Mouse (Mus musculus): ENCODE measurements around the gene A1cf.
A peak's percentile ranks its signal among the peaks of the same experiment; 100 is the strongest.

A1cf gene

DNA sequence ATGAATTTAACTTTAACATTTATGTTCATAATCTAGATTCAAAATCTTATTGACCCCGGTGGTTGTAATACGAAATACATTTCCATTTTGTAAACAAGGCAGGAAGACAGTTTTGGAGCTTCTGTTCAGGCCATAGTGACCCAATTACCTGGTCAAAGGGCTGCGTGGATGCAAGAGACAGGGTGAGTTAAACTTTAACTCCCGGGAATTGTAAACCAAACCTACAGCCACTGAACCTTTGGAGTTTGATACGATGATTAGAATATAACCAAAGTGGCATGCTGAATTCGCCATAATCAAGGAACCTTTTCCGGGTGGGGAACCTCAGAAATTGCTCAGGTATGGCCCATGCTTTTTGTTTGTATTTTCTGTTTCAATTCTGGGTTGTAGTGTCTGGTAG is at the start of gene A1cf:
Gene A1cf (plus strand): TSS at position 244 of the 400 bp plus-strand sequence.
- no peak for DNase-seq (ENCODE audit: low read depth, low spot score)

DNA sequence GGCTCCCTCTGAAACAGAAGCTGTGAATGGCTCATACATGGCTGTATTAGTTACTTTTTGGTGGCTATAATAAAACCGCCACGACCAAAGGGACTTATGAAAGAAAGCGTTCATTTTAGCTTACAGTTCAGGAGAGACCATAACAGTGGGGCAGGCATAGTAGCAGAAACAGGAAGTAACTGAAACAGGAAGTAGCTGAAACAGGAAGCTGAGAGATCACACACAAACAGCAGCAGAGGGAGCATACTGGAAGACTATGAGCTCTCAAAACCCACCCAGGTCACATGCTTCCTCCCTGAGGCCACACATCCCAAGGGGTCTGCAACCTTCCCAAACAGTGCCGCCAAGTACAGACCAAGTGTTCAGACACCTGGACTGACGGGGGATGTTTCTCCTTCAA is 34.3 kb upstream of the A1cf start:
- peak; percentile 23 for DNase-seq (ENCODE audit: low read depth, low spot score)

DNA sequence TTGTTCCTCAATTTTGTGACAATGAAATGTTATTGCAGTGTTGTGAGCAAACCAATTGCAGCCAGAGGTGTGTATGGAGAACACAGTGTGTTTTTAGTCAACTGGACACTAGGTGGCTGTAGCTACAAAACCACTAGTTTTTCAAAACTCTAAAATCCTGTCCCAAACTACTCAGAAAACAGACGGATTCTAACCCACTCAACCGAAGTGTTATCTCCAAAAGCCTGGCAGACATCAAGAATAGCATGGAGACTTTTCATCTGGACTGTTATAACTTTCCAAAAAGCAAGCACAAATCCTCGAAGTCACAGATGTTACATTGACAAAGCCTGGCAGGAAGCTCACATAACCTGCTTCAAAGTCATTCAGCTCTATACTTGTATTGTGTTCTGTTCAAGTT is 6.7 kb upstream of the A1cf start:
- DNase-seq (ENCODE audit: low read depth, low spot score), result peak; percentile 2

DNA sequence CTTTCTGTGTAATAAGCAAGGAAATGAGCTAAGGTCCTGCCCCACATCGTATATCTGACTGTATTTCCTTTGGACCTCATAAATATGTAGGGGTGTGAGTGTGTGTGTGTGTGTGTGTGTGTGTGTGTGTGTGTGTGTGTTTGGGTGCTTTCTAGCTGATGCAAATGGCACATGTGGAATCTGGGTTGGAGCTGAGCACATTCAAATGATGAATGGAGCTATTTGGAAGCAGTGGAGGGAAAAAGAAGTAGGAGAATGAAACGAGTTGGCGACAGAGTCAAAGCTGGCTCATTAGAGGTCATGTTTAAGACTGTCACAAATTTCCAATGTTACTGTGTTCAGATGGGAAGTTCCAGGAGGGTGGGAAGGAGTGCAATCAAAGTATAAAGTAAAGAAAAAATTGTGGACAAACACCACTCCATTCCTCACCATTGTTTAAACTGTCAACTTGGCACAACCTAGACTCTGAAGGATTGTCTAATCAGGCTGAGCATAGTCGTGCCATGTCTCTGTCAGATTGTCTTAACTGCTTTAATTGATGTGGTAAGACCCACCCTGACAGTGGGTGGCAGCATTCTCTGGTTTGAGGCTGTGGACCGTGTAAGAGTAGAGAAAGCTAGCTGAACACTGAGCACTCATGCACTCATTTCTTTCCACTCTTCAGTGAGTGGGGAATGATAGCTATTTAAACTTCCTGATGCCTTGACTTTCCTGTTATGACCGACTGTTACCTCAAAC is 5.9 kb upstream of the A1cf start:
- DNase-seq (ENCODE audit: low read depth, low spot score), result peak; percentile 2

DNA sequence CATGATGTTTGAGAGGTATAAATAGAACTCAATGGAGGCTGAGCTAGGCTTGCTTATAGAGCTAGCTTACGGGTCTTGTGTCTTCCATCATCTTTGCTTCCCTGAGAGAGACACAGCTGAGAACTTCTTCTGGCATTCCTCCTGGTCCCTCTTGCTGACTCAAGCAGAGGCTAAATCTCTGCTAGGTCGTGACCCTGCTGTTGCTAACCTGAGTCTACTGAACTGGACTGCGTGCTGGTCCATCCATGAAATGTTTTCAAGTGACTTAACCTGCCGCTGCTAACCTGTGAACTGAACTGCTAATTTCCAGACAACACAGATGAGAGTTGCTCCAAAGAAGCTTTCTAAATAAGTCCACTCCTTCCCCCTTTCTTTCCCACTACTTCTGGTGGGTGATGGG is 3.1 kb upstream of the A1cf start:
- no peak for DNase-seq (ENCODE audit: low read depth, low spot score)

DNA sequence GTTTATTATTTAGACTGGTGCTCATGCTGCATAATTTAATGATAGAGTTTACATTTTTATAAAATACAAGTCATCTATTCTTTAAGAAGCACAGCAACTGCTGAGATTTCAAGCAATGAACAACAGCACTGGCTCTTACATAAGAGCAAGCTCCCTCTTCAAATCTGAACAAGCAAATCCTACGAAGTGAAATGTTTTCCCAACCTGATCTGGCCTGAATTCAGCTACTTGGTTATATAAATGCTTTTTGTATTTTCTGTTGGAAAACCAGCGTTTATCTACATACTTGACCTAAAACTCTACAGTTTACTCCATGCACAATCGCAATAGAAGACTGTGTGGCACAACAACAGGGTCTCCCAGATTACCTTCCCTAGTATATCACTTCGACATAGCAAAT is 488 bp upstream of the A1cf start:
- no peak for DNase-seq (ENCODE audit: low read depth, low spot score)

DNA sequence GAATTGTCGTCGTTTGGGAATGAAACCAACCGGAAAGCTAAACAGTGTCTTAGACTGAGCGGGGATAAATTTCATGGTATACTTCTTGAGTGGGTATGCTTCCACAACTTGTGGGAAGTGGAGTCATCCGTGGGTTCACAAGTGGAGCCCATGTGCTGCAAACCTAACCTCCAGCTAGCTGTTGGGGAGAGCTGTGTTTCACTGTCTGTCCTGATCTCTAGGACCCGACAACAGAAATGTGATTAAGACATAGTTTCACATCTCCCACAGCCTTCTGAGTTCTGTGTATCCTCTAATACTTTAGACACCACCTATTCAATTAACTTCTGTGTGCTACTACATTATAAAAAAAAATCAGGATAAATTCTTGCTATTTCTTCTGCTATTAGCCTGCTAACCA is 407 bp downstream of the A1cf start:
- DNase-seq (ENCODE audit: low read depth, low spot score), result no peak

DNA sequence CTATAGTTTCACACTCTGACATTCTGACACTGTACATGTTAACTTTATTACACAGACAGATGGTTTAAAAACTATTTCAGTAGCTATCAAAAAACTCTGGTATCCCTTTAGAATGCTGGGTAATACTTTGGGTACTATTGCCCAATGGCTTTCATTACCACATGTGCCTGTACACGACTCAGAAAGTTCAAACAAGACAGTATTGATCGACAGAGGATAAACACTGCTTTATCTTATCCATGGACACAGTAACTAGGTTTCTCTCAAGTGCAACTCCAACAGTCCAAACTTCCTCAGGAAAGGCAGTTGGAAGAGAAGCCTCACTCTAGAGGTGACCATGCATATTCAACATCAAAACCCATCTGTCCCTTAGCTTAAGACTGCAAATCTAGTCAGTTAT is 2.8 kb downstream of the A1cf start:
- DNase-seq (ENCODE audit: low read depth, low spot score), result no peak

DNA sequence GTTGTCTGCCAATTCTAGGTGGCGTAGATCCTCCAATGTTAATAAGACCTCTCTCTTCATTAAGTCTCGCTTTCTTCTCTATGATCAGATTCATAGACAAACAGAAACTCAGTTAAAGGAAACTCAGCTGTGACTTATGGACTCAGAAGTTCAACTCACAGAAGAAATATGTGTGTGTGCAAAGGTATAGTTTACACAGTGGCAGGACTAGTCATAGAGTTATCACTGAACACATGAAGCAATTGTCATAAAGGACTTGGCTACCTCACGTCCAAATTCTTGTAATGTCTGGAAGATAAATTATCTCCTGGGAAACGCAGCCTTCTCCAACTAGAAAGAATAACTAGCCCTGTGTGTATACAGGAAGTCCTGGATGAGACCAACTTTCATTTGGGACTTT is 9.4 kb downstream of the A1cf start:
- no peak for DNase-seq (ENCODE audit: low read depth, low spot score)

DNA sequence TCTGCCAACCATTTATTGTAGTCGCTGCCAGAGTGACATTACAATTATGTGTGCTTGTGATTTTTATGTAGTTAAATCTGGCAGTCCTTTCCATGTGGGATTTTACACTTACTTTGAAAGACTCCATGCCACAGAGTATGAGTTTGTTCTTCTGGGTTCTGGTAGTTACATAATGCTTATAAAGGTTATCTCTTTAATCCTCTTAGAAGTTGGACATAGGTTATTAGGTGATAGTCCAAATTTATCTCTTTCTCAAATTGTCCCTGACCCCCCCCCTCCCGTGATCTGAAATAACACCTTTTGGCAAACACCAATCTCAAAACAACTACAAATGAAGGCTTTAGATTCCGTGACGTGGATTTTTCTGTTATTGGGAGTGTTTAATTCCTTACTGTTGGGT is 16.0 kb downstream of the A1cf start:
- no peak for DNase-seq (ENCODE audit: low read depth, low spot score)

DNA sequence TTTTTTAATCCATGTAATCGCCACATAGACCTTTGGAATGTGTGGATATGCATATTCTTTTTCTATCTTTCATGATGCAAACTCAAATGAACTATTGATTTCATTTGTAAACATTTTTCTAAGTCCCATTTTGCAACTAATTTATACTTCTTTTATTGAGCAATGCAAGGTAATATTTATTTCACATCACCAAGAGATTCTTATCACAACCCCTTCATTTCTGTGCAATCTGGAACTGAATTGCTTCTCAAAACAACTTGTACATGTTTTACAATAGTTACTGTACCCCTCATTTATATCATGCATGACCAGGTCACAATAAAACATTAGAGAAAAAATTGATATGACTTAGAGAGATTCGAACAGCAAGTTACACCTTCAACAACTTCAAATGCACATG is 18.7 kb downstream of the A1cf start:
- DNase-seq (ENCODE audit: low read depth, low spot score), result no peak

DNA sequence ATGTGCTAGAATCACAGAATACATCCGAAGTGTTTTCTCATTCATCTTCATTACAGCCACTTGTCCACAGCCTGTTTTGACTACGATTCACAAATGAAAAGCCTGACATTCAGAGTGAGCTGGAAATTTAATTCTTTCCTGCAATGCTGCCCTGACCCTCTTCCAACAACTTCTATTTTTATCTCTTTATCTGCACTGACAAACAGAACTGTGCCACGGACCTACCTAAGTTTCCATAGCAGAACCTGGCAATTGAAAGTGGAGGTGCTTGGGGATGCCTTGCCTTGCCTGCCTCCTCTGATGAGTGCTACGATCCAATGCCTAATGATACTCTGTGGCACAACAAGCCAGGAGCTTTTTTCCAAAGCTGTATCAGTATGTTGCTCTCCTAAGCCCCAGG is 21.4 kb downstream of the A1cf start:
- DNase-seq (ENCODE audit: low read depth, low spot score), result no peak

DNA sequence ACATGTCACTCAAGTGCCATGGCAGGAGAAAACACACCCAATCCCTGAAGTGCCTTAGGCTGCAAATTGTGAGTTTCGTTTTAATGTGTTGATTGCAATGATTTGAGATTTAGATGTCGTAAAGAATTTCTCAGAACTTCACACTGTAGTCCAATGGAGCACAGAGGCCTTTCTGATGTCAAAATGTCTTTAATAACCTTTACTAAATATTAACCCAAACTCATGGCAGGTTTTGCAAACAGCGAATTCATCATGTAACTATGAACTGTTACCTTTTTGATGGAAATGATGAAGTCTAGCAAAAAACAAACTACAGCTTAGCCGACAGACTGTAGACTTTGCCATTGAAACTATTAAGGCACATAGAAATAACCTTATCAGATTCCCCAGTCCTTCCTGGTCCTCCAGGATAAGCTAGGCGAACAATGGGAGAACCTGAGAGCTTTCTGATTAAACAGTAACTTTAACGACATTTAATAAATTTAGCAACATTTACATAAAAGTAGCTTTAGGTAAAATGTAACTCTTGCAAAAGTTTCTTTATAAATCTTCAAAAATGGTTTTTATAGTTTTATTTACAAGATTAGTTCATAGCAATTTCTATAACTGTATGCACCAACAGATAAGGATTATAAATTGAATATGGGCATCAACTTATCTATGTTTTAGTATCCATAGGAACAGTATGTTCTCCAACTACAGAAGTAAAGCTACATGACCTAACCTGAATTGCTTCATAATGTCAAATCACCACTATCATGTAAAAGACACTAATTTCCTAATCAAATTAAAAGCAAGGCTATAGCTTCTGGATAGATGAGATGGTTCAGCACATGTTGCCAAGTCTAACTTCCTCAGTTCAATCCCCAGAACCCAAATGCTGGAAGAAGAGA is 22.7 kb downstream of the A1cf start:
- DNase-seq (ENCODE audit: low read depth, low spot score), result no peak

DNA sequence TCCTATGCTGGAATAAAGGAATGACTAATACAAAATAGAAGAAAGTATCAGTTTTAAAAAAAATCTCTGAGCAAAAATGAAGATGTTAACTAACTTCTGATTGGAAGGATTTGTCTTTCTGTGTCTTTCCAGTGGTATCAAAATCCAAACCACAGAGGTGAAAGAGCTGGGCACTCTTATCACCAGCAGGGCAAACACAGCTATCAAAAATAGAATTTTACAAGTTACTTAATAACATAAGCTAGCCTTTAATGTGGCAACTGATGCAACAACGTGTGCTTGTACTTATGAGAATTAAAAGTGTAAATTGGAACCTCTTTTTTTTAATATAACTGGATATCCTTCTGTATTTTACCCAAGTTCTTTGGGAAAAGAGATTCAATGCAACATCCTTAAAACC is 27.4 kb downstream of the A1cf start:
- no peak for DNase-seq (ENCODE audit: low read depth, low spot score)

DNA sequence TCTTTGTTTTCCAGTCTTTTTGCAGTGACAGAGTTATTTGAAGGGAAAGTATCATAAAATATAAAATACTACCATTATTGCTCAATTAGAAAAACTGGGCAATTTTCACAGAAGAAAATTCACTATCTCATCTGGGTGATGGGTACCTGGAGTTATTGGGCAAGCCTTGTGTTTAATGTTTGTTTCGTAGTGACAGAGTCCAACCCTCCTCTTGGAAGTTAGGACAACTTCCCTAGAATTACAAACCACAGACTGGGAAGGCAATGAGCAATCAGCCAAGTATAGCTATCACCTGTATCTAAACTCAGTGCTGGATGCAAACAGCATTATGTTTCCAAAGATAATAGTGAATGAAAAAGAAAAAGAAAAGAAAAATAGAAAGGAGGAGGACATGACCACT is 28.1 kb downstream of the A1cf start:
- DNase-seq (ENCODE audit: low read depth, low spot score), result no peak

DNA sequence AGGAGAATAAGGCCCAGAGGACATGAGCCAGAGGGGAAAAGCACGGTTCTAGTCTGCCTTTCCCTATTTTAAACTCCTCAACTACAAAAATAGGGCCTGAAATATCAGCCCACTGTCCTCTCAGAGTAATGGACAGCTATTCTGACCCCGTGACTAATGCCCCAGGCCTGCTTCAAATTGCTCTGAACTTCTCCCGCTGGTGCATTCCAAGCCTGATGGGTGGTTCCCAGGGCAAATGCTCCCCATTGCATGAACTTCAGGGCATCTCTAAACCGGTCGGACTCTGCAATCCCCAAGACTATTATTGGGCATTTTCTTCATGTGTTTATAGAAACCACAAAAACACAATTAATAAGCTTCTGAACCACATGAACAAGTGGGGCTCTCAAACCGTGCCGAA is 37.1 kb downstream of the A1cf start:
- no peak for DNase-seq (ENCODE audit: low read depth, low spot score)

DNA sequence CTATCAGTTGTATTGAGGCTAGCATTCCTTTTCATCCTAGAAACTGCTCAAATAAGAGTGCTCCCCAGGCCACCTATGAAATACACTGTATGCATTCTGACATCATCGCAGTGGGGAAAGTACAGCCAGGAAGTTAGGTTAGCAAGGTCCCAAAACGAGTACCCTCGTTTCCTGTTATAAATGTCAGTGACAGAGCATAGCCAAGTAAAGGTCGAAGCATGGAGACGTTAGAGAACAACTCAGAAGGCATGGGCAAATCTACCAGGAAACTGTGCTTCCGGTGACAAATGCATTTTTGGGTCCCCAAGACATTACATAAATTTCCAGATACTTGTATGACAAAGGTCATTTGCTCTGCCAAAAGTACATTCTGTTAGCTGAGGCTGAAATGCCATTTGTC is 41.9 kb downstream of the A1cf start:
- DNase-seq (ENCODE audit: low read depth, low spot score), result no peak

DNA sequence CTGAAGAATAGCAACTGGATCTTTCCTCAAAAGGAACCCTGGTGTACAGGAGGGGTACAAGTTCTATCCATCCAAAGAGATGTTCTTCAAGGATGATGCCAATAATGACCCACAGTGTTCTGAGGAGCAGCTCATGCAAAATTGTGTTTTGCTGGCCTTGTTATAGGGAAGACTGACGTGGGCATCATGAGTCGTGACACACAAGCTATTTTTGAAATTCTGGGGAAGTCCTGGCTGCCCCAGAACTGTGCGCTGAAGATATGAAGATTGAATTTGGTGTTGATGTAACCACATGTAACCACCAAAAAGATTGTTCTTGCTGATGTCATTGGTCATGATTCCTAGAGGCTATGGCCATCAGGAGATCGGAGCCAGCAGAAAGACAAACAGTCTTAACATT is 45.4 kb downstream of the A1cf start:
- DNase-seq (ENCODE audit: low read depth, low spot score), result no peak

DNA sequence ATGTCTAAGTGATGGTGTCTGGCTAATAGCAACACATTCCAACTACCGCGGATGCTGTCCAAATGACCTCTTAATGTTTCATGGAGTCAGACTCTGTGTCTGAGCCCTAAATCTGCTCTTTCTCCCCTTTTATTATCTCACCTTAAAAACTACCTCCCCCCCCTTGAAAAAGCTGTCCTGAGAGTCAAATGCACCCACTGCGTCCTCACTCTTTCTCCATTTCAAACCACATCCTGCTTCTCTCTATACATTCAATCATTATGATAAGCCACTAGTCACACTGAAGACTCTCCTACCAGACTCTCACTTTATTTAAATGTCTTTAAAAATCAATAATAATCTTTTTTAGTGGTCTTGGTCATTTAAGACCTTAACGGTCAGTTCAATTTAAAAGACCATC is 51.8 kb downstream of the A1cf start:
- no peak for DNase-seq (ENCODE audit: low read depth, low spot score)

DNA sequence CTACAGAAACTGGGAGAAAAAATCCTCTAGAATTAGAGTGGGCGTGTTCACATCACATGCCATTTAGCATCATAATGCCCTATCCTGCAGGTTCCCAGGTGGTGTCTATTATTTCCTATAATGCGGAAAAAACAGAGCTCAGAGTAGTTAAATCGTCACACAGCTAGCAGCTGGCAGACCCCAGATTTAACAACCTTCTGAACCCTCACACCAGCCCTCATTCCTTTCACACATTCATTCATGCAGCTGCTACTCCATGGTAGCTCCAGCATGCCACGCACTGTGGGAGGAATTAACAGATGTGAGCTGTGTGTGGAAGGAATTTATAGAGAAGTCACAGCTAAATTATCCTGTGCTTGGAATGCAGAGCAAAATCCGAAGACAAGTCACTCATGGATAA is 53.3 kb downstream of the A1cf start:
- DNase-seq (ENCODE audit: low read depth, low spot score), result no peak

DNA sequence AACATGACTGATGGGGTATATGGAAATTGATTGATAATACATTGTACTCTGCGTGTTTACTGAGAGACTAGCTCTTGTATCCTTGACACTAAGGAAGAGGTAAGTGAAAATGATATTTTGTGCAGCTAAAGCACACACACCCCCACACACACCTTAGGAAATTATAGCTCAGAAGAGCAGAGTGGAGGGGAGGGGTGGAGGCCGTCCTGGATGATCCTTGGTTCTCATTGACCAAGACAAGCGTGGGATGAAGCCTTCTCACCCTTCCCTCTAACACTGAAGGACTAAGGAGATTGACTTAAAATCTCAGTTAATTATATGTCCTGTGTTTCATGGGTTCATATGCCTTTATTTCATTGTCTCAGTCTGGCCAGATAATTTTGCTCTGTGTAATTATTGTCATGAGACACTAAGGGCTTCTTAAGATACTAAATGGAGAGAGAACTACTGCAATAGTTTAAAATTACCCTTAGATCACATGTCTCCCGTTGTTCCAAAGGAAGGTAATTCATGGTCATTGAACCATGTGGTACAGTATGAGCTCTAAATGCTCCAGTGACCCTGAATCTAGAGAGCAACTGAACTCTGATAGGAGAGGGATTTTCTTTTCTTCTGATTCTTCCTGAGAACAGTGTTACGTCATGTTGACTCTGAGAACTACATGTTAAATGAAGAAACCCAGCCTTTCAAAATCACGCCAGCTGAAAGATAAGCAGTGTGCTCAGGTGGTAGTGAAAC is 55.2 kb downstream of the A1cf start:
- no peak for DNase-seq (ENCODE audit: low read depth, low spot score)

DNA sequence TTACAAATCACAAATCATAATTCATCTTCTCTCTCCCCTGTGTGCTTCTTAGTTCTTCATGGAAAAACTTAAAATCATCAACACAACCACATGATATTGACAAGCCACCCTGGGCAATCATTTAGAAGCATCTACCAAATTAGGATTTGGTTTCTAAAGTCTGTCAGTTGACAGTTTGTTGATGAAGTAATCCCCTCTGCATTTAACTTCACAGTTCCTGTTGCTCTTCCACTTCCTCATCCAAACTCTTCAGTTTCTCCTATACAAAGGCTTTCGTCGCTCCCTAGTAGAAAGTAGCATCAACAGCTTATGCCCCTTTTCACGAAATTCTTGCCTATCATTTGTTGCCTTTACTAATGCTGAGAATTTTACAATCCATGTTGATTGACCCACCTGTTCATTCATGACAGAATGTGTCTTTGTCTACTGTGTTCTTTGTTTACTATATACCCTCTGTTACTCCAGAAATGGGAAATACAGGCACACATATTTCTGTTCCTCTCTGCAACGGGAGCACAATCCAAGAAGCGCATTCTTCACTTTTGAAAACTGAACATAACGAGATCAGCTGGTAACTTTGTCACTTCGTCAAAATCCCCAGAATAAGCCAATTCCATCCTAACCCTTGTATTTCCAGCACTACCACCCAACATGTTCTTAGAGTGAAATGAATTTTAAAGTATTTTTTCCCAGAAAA is 82.4 kb downstream of the A1cf start:
- no peak for DNase-seq (ENCODE audit: low read depth, low spot score)
